Mouse (Mus musculus): ENCODE data around the gene Ttc32.

Ttc32 gene

DNA sequence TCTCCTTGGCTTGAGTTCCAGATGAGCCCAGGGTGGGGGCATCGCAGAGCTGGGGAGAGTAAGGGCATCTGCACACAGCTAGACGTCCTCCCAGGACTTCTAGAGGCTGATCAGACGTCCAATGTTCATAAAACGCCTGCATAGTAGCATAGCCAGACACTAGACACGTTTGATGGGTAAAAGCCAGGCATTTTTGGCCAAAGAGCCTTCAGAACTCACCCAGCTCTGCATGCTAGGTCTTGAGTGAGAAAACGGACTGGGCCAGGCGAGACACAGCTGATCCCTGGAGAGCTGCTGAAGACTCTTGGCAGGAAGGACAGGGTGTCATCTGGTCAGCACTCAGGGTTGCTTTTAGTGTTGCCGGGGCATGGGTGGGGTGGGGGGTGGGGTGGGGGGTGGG, 18.3 kb downstream of the Ttc32 start:
- no peak for DNase-seq

GRCm38 (mm10) chr12:9050824-9051223, 21.0 kb downstream of the Ttc32 start:
- no peak for DNase-seq

DNA sequence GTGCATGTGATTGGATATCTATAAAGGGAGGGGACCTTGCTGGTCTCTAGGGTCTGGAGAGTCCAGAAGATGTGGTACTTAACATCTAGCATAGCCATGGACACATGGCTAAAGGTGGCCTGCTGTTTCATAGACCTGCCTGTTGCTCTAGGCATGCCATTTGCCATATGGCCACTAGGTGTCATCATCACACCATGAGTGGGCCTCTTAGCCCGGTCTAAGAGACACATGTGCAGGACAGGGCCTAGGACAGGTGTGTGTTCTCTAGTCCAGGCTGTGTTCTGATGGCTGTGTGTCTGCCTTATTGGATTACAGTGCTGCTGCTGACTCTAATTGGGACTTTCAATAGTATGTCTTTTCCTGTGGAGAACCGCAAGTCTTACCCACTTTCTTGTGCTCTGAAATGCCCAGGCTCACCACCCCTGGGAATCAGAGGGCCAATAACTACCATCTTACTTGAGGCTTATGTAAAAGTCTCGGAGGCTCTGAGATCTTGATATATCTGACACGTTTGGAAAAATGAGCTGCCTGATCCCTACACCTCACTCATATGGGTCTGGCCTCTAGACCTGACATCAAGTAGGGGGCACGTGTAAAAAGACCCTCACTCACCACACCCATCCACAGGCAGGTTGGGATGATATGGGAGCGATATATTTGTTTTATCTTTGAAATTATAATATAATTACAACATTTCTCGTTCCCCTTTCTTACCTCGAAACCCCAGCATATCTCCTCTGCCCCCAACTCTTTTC, 22.5 kb downstream of the Ttc32 start:
- DNase-seq = peak; percentile 61 to 66

- no peak for DNase-seq
Measured at GRCm38 (mm10) chr12:9053345-9053744, 23.5 kb downstream of the Ttc32 start.

DNA sequence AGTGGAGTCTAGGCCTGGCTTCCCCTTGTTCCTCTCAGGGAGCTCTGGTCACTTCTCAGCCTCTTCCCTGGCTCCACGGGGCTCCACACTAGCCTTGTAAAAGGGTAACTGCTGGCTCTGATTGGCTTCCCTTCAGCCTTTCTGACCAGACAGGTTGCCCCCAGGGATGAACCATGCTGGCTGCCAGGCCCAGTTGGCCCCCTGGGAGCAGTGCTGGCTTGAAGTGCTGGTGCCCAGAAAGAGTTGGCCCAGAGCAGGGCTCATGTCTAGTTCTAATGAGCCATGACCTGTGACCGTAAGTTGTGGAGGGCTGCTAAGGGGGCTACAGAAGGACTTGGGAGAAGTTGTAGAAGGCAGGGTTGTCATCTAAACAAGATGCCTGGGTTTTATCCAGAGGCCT, 24.2 kb downstream of the Ttc32 start:
- DNase-seq = no peak

DNA sequence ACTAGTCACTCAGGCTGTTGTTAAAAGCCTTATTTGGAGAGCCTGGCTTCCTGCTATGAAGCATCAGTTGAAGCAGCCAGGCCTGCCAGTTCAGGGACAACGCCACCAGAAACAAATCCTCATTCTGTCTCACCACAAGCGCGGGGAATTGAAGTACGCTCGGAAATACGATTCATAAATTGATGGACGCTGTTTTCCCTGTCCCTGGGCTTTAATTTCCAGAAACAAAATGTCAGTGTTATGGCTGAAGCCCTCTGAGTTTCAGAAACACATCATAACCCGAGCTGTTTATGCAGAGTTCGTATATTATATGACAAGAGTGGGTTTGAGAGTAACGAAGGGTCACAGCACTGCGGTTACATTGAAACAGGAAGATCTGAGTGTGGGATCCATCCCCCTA, 25.5 kb downstream of the Ttc32 start:
- DNase-seq = no peak

- no peak for DNase-seq
Measured at GRCm38 (mm10) chr12:9059502-9059901, 29.7 kb downstream of the Ttc32 start.

- no peak for DNase-seq
Measured at GRCm38 (mm10) chr12:9059965-9060364, 30.2 kb downstream of the Ttc32 start.

DNA sequence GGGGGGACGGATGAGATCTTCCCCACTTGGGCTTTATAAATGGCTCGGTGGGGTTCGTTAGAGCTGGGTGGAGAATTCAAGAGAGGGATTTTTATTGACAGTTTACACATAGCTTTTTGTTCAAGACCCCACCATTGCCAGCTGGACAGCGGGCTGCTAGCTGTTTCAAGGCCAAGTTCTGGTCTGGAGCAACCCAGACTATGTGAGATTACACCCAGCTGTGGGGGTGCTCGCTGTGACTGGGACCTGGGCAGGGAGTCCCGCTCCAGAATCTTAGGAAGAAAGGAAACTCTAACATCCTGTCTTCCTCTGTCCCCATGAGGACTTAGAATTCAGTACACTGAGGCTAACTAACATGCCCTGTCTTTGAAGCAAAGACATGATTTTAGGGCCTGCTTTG, 33.8 kb downstream of the Ttc32 start:
- DNase-seq = no peak

DNA sequence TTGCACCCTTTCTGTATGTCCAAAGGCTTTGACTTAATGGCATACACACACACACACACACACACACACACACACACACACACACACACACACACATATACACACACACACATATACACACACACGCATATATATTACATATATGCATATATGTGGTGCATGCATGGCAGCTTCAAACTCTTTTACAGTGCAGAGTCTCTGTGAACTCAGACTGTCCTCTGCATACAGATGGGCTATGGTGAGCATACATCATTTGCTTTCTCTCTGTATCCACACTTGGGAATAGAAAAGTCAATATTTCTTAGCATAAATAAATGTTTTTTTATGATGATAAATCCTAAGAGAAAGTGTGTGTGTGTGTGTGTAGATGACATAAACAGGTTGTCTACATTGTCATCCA, 41.3 kb downstream of the Ttc32 start:
- DNase-seq = no peak

- no peak for DNase-seq
Measured at GRCm38 (mm10) chr12:9071493-9071892, 41.7 kb downstream of the Ttc32 start.

GRCm38 (mm10) chr12:9077554-9078125, 47.8 kb downstream of the Ttc32 start:
- DNase-seq = no peak

GRCm38 (mm10) chr12:9090226-9090625, 60.4 kb downstream of the Ttc32 start:
- DNase-seq = no peak
